Mouse (Mus musculus) gastrocnemius, adult 18-20 months (tissue): ENCODE measurements around the gene Nkpd1. TPM values are rescaled to one million over a fixed set of nuclear protein-coding genes. Genes with fewer than 3 reads are reported as not detected.

Source experiments
- DNase-seq: peaks from one replicate; pipeline ENCODE4 v3.0.0; 2021; ENCODE audit warnings: low spot score
- total RNA-seq, 2 experiments: library from RNA; stranded (reverse); gene quantifications; 2 replicates each; pipeline ENCODE4 v1.2.3; 2021

Nkpd1 gene
- total RNA-seq, 2 experiments from 2014 or later, result not detected

DNA sequence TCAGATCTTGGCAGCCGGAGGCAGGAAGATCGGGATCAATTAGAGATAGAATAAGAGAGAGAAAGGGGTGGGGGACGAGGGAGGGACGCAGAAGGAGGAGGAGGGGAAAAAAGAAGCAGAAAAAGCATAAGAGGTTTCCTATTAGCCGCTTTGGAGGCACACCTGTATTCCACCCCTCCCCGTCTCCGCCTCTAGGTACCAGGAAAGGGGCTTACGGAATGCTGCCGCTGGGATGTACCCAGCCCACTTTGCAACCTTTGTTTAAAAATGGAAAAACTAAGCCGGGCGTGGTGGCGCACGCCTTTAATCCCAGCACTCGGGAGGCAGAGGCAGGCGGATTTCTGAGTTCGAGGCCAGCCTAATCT, 56.1 kb downstream of the Nkpd1 start:
- no peak for DNase-seq

Other genes starting within 250 kb of the Nkpd1 start
- gene Vasp, start 246.0 kb upstream of the Nkpd1 start, total RNA-seq, result 10 to 100 TPM; 11.6 to 22.2 TPM
- gene Ppm1n, start 237.8 kb upstream of the Nkpd1 start, total RNA-seq, result under 1 TPM; 0.30 to 0.36 TPM
- gene Rtn2, start 235.2 kb upstream of the Nkpd1 start, total RNA-seq, result 1,000 to 10,000 TPM; 1,025 to 1,102 TPM
- 1 to 10 TPM in 1 of 2 experiments, under 1 TPM in 1; 0.57 to 2.5 TPM for gene Fosb, start 207.8 kb upstream of the Nkpd1 start, total RNA-seq
- 10 to 100 TPM; 30.0 to 30.8 TPM for gene Ercc1, start 173.1 kb upstream of the Nkpd1 start, total RNA-seq
- gene Cd3eap, start 158.4 kb upstream of the Nkpd1 start, total RNA-seq, result 10 to 100 TPM; 10.8 to 11.4 TPM
- 1 to 10 TPM; 3.6 to 5.3 TPM for gene Ppp1r13l, start 158.1 kb upstream of the Nkpd1 start, total RNA-seq
- gene Ercc2, start 135.8 kb upstream of the Nkpd1 start, total RNA-seq, result 10 to 100 TPM in 1 of 2 experiments, 1 to 10 TPM in 1; 9.0 to 10.6 TPM
- under 1 TPM in 1 of 2 experiments, not detected in 1; 0.21 TPM for gene Klc3, start 113.7 kb upstream of the Nkpd1 start, total RNA-seq
- gene Ckm, start 113.1 kb upstream of the Nkpd1 start, total RNA-seq, result over 10,000 TPM; 37,972 to 42,859 TPM
- gene Mark4, start 59.0 kb upstream of the Nkpd1 start, total RNA-seq, result 10 to 100 TPM; 18.5 to 20.8 TPM
- gene Exoc3l2, start 54.5 kb upstream of the Nkpd1 start, total RNA-seq, result 1 to 10 TPM in 1 of 2 experiments, under 1 TPM in 1; 0.57 to 1.5 TPM
- 1 to 10 TPM; 1.9 to 2.2 TPM for gene Bloc1s3, start 9.5 kb upstream of the Nkpd1 start, total RNA-seq
- gene Trappc6a, start 9.4 kb upstream of the Nkpd1 start, total RNA-seq, result 1 to 10 TPM; 9.0 to 9.4 TPM
- 10 to 100 TPM; 43.4 to 47.5 TPM for gene Ppp1r37, start 45.2 kb downstream of the Nkpd1 start, total RNA-seq
- gene Zfp296, start 59.4 kb downstream of the Nkpd1 start, total RNA-seq, result under 1 TPM; 0.43 to 0.71 TPM
- 10 to 100 TPM; 72.9 to 81.2 TPM for gene Gemin7, start 59.8 kb downstream of the Nkpd1 start, total RNA-seq
- gene Clasrp, start 86.6 kb downstream of the Nkpd1 start, total RNA-seq, result 10 to 100 TPM in 1 of 2 experiments, 1 to 10 TPM in 1; 8.7 to 10.4 TPM
- 10 to 100 TPM in 1 of 2 experiments, 1 to 10 TPM in 1; 6.7 to 11.0 TPM for gene Relb, start 111.6 kb downstream of the Nkpd1 start, total RNA-seq
- 10 to 100 TPM; 46.8 to 47.3 TPM for gene Clptm1, start 147.2 kb downstream of the Nkpd1 start, total RNA-seq
- gene Apoc2, start 160.1 kb downstream of the Nkpd1 start, total RNA-seq, result under 1 TPM in 1 of 2 experiments, not detected in 1; 0.74 TPM
- gene Gm44805, start 163.6 kb downstream of the Nkpd1 start, total RNA-seq, result not detected
- under 1 TPM in 1 of 2 experiments, not detected in 1; 0.95 TPM for gene Apoc4, start 163.6 kb downstream of the Nkpd1 start, total RNA-seq
- gene Apoc1, start 174.8 kb downstream of the Nkpd1 start, total RNA-seq, result 1 to 10 TPM in 1 of 2 experiments, under 1 TPM in 1; 0.84 to 4.3 TPM
- gene Apoe, start 181.3 kb downstream of the Nkpd1 start, total RNA-seq, result 10 to 100 TPM; 59.5 to 87.1 TPM
- gene Tomm40, start 197.6 kb downstream of the Nkpd1 start, total RNA-seq, result 10 to 100 TPM; 40.8 to 44.0 TPM
- gene Nectin2, start 232.6 kb downstream of the Nkpd1 start, total RNA-seq, result 1 to 10 TPM in 1 of 2 experiments, under 1 TPM in 1; 0.64 to 2.0 TPM